Mouse (Mus musculus): ENCODE data around the gene Rab35. TPM values are rescaled to one million over a fixed set of nuclear protein-coding genes. Genes with fewer than 3 reads are reported as not detected.

Rab35 gene
- 65.6 TPM for total RNA-seq (2023)

GRCm38 (mm10) chr5:115631505-115632357 lies at the start of gene Rab35:
Gene Rab35, plus strand, starts transcription at chr5:115631908.

Other genes with a start within 250 kb of the Rab35 start
- gene Msi1, start 202.3 kb upstream of the Rab35 start, total RNA-seq (2023) = not detected
- gene Pla2g1b, start 165.6 kb upstream of the Rab35 start, total RNA-seq (2023) = not detected
- gene Sirt4, start 147.2 kb upstream of the Rab35 start, total RNA-seq (2023) = 12.0 TPM
- 56.7 TPM for gene Pxn, start 125.2 kb upstream of the Rab35 start, total RNA-seq (2023)
- 2,874 TPM for gene Rplp0, start 72.4 kb upstream of the Rab35 start, total RNA-seq (2023)
- 114 TPM for gene Gcn1l1, start 66.7 kb upstream of the Rab35 start, total RNA-seq (2023)
- gene Bicdl1, start 99.7 kb downstream of the Rab35 start, total RNA-seq (2023) = 101 TPM
- gene Cit, start 213.4 kb downstream of the Rab35 start, total RNA-seq (2023) = 2.0 TPM